Mouse (Mus musculus): ENCODE data around the gene Slc6a19. TPM values are rescaled to one million over a fixed set of nuclear protein-coding genes. Genes with fewer than 3 reads are reported as not detected.
A peak's percentile ranks its signal among the peaks of the same experiment; 100 is the strongest.

The Slc6a19 gene
- total RNA-seq (2017) = 0.09 and 0.19 TPM in 2 replicates

DNA sequence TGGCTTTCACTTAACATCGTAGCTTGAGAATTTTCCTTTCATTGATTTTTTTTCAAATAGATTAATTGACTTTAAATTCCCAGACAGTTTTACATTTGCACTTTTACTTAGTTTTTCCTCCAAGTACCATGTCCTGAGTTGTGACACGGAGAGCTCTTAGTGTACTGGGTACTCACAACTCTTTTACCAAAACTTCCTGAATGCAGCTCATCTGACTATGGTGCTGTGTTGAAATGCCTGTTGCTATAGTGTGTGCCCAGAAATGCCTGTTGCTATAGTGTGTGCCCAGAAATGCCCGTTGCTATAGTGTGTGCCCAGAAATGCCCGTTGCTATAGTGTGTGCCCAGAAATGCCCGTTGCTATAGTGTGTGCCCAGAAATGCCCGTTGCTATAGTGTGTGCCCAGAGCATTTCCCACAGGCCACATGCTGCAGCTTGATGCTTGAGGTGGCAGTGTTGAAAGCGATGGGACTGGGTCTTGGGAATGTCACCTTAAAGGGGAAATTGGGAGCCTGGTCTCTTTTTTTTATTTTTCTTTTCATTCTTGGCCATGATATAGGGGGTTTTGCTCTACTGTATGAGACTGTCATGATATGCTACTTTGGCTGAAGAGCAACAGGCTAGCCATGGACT, at the start of gene Slc6a19:
TSS of gene Slc6a19 (minus strand) at position 172 of the 632 bp plus-strand sequence.
- ATAC-seq (replicated peaks; ENCODE audit: low read depth, poor library complexity, severe bottlenecking) = no peak

DNA sequence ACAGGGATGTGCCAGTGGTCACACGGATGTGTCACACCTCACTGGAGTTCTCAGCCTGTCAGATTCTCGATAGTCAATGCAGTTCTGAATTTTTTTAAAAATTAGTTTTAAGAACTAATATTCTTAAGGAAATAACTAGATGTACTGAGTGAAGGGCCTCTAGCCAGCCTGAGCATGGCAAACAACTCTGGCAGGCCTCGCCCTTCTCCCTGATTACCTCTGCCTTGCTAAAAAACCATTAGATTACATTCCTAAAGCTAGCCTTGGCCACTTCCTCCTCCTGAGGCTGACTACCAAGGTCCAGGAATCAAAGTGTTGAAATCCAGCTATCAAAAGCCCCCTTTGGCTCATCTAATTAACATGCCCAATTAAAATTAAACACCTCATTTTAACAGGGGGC, 46.6 kb upstream of the Slc6a19 start:
- no peak for ATAC-seq (replicated peaks; ENCODE audit: low read depth, poor library complexity, severe bottlenecking)

DNA sequence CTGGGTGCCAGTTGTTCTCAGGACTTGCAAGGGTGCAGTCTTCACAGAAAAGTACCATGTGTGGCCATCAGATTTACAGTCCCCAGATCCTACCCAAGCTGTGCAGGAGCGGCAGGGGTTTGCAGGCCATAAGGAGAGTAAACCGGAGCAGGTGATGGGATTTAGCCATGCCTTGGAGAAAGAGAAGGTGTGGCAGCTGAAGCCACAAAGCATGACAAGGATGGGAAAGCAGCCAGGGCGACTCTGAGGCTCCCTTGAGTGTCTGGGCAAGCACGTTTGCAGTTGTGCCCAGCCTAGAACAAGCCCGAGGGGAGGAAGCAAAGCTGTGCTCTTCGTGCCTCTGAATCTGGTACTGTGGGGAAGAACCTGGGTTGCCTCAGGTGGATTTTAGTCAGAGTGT, 45.8 kb upstream of the Slc6a19 start:
- no peak for ATAC-seq (replicated peaks; ENCODE audit: low read depth, poor library complexity, severe bottlenecking)

DNA sequence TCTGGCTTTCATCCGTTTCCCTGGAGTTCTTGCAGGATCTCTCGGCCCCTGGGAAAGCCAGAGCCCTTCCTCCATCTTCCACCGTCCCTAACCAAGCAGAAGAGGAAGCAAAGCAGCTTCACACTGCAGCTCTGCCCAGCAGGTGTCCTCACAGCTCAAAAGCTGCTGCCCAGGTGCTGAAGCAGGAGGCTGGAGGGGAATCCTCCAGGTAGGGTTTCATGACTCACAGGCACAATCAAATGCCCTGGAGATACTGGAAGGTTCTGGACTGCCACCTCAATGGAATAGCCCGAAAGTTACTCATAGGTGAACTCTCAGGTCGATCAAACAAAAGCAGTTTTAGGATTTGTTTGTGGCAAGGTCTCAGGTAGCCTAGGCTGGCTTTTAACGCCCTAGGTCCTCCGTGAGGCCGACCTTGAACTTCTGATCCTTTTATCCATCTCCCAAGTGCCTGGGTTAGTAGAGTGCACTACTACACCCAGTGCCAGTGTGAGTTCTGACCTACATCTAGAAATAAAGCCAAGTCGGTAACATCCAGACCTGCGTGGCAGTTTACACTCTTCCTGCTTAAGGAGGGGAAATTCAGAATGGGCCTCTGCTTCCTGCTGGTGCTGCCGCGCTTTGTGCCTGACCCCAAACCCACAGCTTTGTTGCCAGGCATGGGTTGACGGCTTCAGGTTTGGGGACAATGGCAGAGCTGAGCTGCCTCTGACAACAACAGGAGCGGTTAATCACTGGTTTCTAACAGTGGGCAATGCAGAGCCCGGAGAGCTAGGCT, 44.2 kb upstream of the Slc6a19 start:
- peak; percentile 67 for ATAC-seq (replicated peaks; ENCODE audit: low read depth, poor library complexity, severe bottlenecking)

DNA sequence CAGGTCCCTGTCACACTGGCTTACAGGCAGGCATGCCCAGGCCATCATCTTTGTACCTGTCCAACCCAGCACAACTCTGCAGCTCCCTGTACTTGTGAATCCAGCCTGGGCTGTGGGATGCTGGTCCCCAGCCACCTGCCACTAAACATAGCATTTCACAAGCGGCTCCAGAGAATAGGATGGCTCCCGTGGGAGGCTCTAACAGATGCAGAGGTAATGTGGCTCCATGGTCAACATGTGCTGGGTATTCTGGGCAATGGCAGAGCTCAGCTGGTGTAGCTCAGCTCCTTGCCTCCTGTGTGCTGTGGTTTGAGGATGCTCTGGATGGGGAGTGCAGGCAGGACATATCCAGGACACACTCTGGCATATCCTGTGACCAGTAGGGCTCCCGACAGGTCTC, 39.0 kb upstream of the Slc6a19 start:
- no peak for ATAC-seq (replicated peaks; ENCODE audit: low read depth, poor library complexity, severe bottlenecking)

DNA sequence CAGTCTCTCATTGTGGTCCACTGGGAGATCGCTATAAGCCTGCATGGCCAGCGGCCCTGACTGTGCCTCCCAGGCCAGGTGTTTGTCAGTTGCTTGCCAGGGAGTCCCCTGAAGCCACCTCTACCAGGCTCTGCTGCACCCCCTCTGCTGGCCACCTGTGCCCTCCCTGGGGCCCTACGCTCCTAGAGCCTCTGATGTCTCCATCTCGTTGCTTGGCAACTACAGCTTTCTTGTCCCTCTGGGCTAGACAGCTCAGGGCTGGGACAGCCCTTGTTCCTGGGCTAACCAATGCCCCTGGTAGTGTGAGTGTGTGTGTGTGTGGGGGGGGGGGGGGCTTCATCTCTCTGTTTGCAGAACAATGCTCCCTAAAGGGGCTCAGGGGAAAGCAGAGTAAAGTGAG, 38.3 kb upstream of the Slc6a19 start:
- no peak for ATAC-seq (replicated peaks; ENCODE audit: low read depth, poor library complexity, severe bottlenecking)

DNA sequence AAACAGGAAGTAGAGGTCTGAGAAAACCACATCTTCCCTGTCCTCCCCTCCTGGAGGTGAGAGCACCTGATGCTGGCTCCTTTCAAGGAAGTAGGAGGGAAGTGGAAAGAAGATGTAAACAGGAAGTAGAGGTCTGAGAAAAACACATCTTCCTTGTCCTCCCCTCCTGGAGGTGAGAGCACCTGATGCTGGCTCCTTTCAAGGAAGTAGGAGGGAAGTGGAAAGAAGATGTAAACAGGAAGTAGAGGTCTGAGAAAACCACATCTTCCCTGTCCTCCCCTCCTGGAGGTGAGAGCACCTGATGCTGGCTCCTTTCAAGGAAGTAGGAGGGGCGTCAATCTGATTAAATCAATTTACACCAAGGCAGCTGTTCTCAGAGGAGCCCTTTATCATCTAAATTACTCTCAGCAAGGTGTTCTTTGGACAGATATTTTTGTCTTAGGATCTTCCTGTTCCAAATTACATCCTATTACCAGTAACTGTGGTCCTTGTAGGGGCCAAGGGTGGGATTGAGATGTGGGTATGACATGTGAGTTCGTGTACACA, 35.8 kb upstream of the Slc6a19 start:
- 0 out of 2 replicates have a peak, but pooled peaks have one; percentile 33 for ATAC-seq (replicated peaks; ENCODE audit: low read depth, poor library complexity, severe bottlenecking)

DNA sequence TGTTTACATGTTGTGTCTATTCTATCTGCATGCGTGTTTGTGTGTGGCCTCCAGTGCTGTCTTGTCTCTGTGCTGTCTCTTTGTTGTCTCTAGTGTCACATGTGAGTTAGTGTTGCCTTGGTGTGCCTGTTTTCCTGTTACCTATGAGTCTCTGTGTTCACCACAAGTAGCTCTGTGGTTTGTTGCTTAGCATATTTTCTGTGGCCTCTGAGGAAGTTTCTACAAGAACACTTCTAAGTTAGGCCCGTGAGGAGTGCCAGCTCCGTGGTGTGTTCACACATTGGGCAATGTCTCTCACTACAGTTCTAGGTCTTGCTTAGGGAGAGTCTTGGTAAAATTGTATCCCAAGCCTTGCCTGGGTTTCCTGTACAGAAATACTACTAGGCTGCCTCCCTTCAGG, 32.3 kb upstream of the Slc6a19 start:
- ATAC-seq (replicated peaks; ENCODE audit: low read depth, poor library complexity, severe bottlenecking) = peak; percentile 68

DNA sequence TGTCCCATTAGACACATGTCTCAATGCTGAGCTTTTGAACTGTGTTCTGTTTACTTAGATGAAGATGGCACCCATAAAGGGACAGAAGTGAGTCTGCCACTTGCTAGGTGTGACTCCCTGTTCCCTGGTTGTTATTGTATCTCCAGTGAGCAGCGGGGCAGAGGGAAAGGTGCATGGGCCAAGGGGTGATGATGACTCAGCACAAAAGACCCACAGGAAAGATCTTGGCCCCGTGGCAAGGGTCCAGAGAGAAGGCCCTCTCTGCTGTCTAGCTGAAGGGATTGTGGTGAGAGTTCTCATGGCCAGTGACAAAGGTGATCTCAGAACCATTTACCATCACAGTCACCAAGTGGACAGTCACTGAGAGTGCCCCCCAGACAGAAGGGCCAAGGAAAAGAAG, 31.3 kb upstream of the Slc6a19 start:
- ATAC-seq (replicated peaks; ENCODE audit: low read depth, poor library complexity, severe bottlenecking) = no peak

DNA sequence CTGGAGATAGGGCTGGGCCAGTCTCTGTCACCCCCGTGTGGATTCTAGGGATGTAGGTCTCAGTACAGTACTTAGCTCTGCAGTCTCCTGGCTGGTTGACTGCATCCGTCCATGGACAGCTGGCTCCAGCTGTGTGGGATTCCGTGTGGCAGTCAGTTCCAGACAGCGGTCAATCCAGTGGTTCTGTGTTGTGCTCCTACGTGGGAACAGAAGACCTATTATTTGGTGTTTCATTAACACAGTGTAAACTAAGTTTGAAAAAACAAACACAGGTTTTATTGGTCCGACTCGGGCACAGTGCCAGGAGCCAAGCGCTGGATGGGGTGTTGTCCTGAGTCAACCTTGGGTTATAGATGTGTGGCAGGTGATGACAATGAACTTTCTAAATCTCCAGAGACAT, 30.6 kb upstream of the Slc6a19 start:
- ATAC-seq (replicated peaks; ENCODE audit: low read depth, poor library complexity, severe bottlenecking) = no peak

DNA sequence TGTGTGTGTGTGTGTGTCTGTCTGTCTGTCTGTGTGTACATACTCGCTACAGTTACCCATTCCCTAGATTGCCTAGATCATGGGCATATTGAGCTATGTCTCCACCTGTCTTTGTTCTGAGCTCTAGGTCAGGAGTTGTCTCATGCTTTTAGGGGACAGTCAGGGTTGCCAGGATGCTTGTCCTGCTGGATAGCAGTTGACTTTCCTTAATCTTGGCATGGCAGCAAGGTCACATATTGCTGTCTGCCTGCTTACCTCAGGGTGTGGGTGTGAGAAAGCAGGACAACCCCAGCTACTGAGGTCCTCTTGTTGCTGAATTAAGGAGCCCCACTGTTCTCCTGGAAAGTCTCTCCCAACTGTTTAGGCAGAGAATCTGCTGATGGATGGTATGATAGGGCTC, 29.7 kb upstream of the Slc6a19 start:
- ATAC-seq (replicated peaks; ENCODE audit: low read depth, poor library complexity, severe bottlenecking) = no peak

DNA sequence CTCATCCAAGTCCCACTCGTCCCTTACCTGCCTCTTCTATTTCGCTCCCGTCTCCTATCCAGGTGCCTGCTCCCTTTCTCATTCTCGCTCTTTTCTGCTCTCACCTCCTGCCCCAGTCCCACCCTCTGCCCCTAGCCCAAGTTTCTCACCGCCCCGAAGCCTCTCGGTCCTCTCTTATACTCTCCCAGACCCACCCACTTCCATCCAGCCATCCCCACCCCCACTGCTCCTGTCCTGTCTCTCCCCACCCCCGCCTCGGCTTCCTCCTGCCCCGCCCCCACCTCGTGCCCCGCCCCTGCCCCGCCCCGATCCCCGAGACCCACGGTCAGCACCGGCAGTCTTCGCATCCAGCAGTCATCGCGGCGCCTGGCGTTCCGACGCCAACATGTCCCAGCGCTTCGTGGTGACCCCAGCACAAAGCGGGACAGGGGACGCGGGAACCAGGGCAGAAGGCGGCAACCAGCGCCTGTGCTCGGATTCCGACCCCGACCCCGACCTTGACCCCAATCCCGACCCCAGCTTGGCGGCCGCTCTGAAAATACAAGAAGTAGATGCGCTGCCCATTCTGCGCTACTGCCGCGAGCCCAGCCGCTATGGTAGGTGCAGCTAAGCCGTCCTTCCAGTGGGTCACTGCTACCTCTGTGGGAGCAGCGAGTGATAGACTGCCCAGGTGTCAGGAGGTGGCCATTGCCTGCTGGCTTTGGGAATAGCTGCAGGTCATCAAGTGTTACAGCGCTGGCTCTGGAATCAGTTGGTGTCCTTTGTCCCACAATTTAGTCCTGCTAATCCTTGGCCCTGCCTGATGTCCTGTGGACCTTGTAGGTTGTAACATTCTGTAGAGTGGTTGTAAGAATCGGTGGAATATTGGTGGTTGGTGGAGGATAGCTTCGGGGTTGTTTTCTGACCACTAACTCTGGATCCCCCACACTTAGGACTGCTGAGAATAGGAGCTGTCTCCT, 28.4 kb upstream of the Slc6a19 start, which contains the start of gene Slc12a7:
TSS of gene Slc12a7 (plus strand) at position 353 of the 959 bp plus-strand sequence.
- peak; percentile 39; the same call in 1 of the 2 replicates for ATAC-seq (replicated peaks; ENCODE audit: low read depth, poor library complexity, severe bottlenecking)

DNA sequence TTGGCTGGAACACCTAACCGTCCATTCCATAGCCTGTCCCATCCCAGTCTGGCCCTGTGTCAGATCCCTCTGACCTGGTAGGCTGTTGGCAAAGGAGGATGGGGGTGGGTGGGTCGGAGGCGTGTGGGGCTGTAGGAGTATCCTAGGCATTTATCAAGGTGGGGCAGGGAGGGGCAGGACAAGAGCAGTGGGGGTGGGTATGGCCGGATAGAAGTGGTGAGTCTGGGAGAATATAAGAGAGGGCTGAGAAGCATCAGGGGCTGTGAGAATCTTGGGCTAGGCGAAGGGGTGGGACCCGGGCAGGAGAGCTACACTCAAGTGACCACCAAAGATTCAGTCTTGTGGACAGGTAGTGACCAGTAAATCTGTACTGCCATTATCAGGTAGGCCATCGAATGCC, 27.6 kb upstream of the Slc6a19 start:
- no peak for ATAC-seq (replicated peaks; ENCODE audit: low read depth, poor library complexity, severe bottlenecking)

DNA sequence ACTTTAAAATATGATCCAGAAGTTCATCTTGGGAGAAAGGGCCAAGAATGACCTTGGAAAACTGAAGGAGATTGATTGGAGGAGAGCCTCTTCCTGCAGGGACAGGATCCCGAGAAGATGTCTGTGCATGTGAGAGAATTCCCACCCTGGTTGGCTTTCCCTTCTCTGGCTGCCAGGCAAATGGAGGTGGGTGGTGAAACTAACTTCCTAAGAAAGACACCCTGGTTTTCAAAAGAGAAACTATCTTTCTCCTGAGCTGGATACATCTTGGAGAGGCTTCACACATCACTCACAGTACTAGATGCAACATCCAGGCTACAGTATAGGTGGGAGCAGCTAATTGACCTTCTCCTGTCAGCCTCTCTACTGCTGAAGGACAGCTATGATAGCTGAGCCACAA, 26.2 kb upstream of the Slc6a19 start:
- no peak for ATAC-seq (replicated peaks; ENCODE audit: low read depth, poor library complexity, severe bottlenecking)

DNA sequence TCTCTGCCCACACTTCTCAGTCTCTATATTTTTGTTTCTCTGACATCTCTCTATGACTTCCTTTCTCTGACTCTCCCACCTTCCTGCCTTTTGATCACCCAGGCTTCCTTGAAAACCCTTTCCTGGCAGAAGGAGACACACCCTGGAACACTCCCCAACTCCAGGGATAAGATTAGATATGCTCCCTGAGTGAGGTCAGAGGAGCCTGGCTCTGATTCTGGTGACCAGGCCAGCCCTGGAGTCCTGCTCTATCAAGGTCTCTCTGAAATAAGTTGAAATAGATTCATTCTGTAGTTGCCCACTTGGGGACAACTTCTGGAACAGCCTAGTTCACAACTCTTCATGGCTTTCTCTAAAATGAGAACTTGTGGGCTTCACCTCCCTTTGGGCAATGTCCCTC, 24.0 kb upstream of the Slc6a19 start:
- ATAC-seq (replicated peaks; ENCODE audit: low read depth, poor library complexity, severe bottlenecking) = no peak

DNA sequence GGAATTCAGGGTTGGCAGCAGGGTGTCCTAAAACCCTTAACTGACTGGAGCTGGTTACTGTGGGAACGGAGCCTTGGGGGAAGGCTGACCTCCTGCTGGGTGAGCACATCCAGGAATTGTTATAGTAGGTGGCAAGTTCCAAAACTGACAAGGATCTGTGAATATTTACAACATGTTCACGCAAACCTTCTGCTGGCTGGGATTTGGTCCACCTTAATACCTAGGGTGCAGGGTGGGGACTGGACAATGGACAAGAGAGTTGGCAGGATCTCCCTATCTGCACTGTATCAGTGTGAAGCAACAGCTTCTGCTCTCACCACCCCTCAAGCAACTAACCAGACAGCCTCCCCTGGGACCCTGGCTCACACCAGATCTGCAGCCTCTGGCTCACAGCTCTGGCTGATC, 23.0 kb upstream of the Slc6a19 start:
- ATAC-seq (replicated peaks; ENCODE audit: low read depth, poor library complexity, severe bottlenecking) = no peak

DNA sequence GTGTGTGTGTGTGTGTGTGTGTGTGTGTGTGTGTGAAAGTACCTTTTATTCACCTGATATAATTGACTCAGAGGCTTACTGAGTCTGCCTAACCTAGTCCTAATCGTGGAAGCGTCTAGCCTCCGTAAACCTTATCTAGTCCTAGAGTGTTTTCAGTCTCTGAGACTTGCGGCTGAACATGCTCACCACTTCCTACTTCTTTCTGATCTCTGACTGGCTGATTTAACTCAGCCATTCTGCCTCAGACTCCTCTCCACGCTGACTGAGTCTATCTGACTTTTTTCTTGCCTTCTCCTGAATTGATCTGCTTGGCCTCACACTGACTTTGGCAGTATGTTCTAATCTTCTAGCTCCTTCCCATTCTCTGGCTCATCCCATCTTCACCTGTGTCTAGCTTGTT, 20.6 kb upstream of the Slc6a19 start:
- ATAC-seq (replicated peaks; ENCODE audit: low read depth, poor library complexity, severe bottlenecking) = peak; percentile 94

DNA sequence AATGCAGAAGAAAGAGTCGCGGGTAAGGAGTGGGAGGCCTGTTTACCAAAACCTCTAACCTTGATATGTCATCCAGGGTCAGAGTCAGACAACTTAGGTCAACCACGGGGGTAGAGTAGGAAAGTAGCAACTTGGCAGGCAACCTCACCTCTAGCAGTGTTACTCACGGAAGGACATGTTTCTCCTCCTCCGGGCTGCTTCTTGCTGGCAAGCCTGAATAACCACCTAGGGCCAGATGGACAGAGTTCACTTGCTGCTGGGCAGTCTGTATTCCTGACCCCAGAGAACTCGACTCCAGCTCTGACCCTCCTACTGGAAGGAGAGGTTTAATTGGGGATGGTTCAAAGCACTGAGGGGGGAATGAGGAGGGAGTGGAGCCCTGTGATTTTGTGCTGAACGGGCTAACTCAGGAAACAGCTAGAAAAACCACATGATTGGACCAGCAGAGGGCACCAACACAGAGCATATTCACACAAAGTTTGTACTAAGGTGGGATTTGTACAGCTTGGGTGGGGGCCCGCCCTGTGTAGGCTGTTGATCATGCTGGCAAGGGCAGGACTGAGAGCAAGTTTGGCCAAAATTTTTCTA, 18.5 kb upstream of the Slc6a19 start:
- peak; percentile 51; the same call in 1 of the 2 replicates for ATAC-seq (replicated peaks; ENCODE audit: low read depth, poor library complexity, severe bottlenecking)

DNA sequence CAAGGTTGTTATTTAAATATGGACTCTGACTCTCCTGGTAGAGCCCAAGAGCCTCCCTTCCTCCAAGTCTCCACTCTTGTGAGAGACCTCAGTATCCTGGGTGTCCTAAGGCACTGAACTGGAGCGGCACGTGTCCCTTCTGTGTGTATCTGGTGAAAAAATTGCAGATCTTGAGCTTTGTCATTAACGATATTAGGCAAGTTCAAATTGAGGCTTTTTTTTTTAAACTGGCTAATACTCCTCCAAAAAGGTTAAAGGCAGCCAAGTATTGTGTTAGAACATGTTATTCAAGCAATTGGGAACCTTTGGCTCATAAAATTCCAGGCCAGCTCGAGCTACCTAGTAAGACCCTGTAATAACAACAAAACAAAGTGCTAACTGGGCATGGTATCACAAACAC, 15.6 kb upstream of the Slc6a19 start:
- no peak for ATAC-seq (replicated peaks; ENCODE audit: low read depth, poor library complexity, severe bottlenecking)

DNA sequence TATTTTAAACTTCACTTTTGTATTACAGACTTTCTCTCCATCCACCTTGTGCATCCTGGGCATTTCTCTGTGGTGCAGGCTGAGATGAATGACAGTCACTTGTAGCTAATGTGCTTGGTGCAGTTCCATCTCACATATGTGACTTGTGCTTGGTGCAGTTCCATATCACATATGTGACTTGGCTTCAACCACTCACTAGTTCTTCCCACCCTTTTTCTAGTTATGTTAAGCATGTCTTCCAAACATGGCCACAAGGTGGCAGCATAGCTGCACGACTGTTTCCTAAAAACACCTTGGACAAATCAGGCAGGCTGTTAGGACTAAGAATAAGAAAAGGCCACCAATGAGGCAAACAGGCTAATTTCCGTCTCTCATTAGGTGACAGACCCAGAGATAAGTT, 13.6 kb upstream of the Slc6a19 start:
- peak; percentile 92 for ATAC-seq (replicated peaks; ENCODE audit: low read depth, poor library complexity, severe bottlenecking)

Measured in common myeloid progenitor, adult 5-6 weeks (primary cell).